Mouse (Mus musculus) stomach, embryonic 14.5 days (tissue): ENCODE data around the gene Usp54. TPM values are rescaled to one million over a fixed set of nuclear protein-coding genes. Genes with fewer than 3 reads are reported as not detected.

Experiments
- ATAC-seq: fragments of 200-750 bp; cut with Nextera tagmentation; 2 replicates; pipeline ENCODE4 v1.8.0; 2017; ENCODE audit warnings: low read depth, moderate TSS enrichment; ENCODE audit not compliant: insufficient number of reproducible peaks, insufficient read depth, low FRiP score
- H3K27ac ChIP-seq: fragments of 300-500 bp; sonication (generic); 2 replicates; pipeline ENCODE4 v1.5.1; 2014; ENCODE audit warnings: mild to moderate bottlenecking, low read length, moderate library complexity, mixed read lengths
- H3K27me3 ChIP-seq: fragments of 300-500 bp; sonication (generic); 2 replicates; pipeline ENCODE4 v1.6.1; 2014; ENCODE audit warnings: low read length, control low read depth, mixed read lengths; ENCODE audit not compliant: control insufficient read depth, insufficient read depth
- H3K36me3 ChIP-seq: fragments of 300-500 bp; sonication (generic); 2 replicates; pipeline ENCODE4 v1.6.1; 2014; ENCODE audit warnings: mild to moderate bottlenecking, control low read depth, low read length, moderate library complexity, mixed read lengths; ENCODE audit not compliant: control insufficient read depth, insufficient read depth
- H3K4me1 ChIP-seq: fragments of 300-500 bp; sonication (generic); 2 replicates; pipeline ENCODE4 v1.6.1; 2014; ENCODE audit warnings: low read length, control low read depth, mixed read lengths; ENCODE audit not compliant: control insufficient read depth, insufficient read depth
- H3K4me2 ChIP-seq: fragments of 300-500 bp; sonication (generic); replicated peaks from 2 replicates; pipeline ENCODE4 v1.6.1; 2014; ENCODE audit warnings: low read depth, low read length, control low read depth
- H3K4me3 ChIP-seq: fragments of 300-500 bp; sonication (generic); 2 replicates; pipeline ENCODE4 v1.5.1; 2014; ENCODE audit warnings: low read depth, low read length, control low read depth
- H3K9ac ChIP-seq: fragments of 300-500 bp; sonication (generic); replicated peaks from 2 replicates; pipeline ENCODE4 v1.6.1; 2014; ENCODE audit warnings: low read depth, mild to moderate bottlenecking, control low read depth, low read length, moderate library complexity, mixed read lengths
- H3K9me3 ChIP-seq: fragments of 300-500 bp; sonication (generic); 2 replicates; pipeline ENCODE4 v1.6.1; 2016; ENCODE audit warnings: low read depth, low read length, control low read depth; ENCODE audit not compliant: control insufficient read depth
- WGBS: fragments of 180-500 bp; shearing (Covaris S2); extraction: QIAGEN DNeasy Blood & Tissue Kit; methylation state at CpG from one replicate; pipeline ENCODE4 v1.1.7; 2014; 5-methylcytosine and 5-hydroxymethylcytosine counted together
- polyA plus RNA-seq: library from polyadenylated mRNA; unstranded; fragments of >200 nt; fragmentation: Nextera tagmentation; extraction: Ambion mirVana; gene quantifications from 2 replicates; pipeline ENCODE4 v1.2.1, GENCODE M21; 2014

Gene Usp54
- polyA plus RNA-seq, 1 experiment from 2014 or later, result 8.4 TPM

DNA sequence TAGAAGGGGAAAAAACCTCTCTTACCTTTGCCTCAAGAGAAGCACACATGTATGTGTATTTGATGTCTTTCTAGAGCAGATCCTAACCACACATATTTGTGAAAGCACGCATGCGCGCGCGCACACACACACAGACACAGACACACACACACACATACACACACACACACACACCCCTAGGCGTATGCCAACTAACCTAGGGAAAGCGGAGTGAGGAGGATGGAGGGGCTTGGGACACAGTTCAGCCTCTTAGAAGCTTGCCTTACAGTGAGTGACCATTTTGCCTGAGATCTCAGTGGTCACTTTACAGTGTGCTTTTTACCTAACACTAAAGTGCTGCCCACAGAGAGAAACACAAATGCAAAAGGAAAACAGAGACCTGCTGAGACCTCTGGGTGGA, 18.8 kb upstream of the Usp54 start:
- Histone ChIP-seq H3K4me3 (no peak overlapping the region), H3K4me1 (0 out of 2 replicates have a peak, but pooled peaks cover 8% of the 10 kb centered on the region), H3K27ac (no peak overlapping the region), H3K4me2 (no peak overlapping the region), H3K9ac (no peak overlapping the region), H3K36me3 (no peaks in the 10 kb centered on the region), H3K27me3 (no peaks in the 10 kb centered on the region), H3K9me3 (no peaks in the 10 kb centered on the region)
- 99% methylated on average over 7 of the region's 7 CpGs for WGBS
- ATAC-seq, result no peak

GRCm38 (mm10) chr14:20658902-20659301, 18.0 kb upstream of the Usp54 start:
- H3K36me3 ChIP-seq, result no peaks in the 10 kb centered on the region

DNA sequence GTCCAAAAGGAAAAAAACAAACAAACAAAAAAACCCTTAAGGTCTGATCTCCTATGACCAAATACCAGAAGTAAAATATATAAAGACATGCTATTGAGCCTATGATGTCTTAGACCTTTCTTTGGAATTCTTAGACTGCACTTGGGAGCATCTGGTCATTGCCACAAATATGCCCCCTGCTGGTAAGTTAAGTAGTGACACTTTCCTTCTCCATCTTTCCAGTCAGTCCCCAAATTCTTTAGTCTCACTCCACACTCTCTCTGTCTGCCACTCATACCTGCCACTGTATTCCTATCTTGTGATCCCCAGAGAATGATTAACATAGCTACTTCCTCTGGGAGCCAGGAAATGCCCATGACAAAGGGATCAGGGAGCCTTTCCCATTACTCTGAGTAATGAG, 17.5 kb upstream of the Usp54 start:
- no peak overlapping the region for H3K4me3 ChIP-seq
- H3K4me2 ChIP-seq, result no peak overlapping the region
- no peaks in the 10 kb centered on the region for H3K27me3 ChIP-seq
- H3K27ac ChIP-seq, result no peak overlapping the region
- no peaks in the 10 kb centered on the region for H3K36me3 ChIP-seq
- H3K9me3 ChIP-seq, result no peaks in the 10 kb centered on the region
- ATAC-seq, result no peak
- no peak overlapping the region for H3K9ac ChIP-seq
- H3K4me1 ChIP-seq, result 0 out of 2 replicates have a peak, but pooled peaks cover 8% of the 10 kb centered on the region

More at GRCm38 (mm10) chr14:20658902-20659301, 18.0 kb upstream of the Usp54 start:
- Histone ChIP-seq H3K4me2 (no peak overlapping the region), H3K27ac (no peak overlapping the region), H3K4me3 (no peak overlapping the region), H3K9ac (no peak overlapping the region), H3K27me3 (no peaks in the 10 kb centered on the region), H3K4me1 (0 out of 2 replicates have a peak, but pooled peaks cover 8% of the 10 kb centered on the region), H3K9me3 (no peaks in the 10 kb centered on the region)
- ATAC-seq, result no peak
- WGBS, result 89% methylated on average over 6 of the region's 6 CpGs

DNA sequence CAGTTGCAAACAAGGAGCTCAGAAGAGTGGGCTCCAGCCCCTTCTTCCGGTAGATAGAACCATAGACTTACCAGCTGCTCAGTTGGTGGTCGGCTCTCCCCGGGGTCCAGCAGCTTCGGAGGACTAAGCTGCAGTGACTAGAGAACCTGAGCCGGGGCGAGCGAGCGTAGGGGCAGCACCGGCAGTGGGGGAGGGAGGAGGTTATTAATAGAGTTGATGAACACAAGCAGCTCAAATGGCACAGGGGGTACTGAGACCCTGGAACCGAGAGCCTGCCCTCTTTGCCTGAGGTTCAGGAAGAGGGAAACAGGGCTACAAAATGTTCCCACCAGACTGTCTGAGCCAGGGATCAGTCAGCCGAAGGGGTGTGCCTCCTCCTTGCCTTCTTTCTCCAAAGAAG, 15.5 kb upstream of the Usp54 start, which contains the start of gene Myoz1:
TSS of gene Myoz1 (minus strand) at position 180 of the 400 bp plus-strand sequence.
- WGBS, result 50% methylated on average over 11 of the region's 11 CpGs
- Histone ChIP-seq H3K4me3 (no peak within 1 kb of the TSS), H3K4me1 (0 out of 2 replicates have a peak, but pooled peaks cover under 1% of the 10 kb centered on the region), H3K27ac (no peak within 1 kb of the TSS), H3K4me2 (no peak within 1 kb of the TSS), H3K27me3 (no peaks in the 10 kb centered on the region), H3K36me3 (no peaks in the 10 kb centered on the region), H3K9me3 (no peaks in the 10 kb centered on the region), H3K9ac (no peak within 1 kb of the TSS)
- ATAC-seq, result no peak

GRCm38 (mm10) chr14:20655731-20656130, 14.9 kb upstream of the Usp54 start:
- H3K9ac ChIP-seq, result no peak overlapping the region
- H3K36me3 ChIP-seq, result no peaks in the 10 kb centered on the region
- no peak for ATAC-seq
- no peak overlapping the region for H3K27ac ChIP-seq
- no peak overlapping the region for H3K4me3 ChIP-seq
- 66% methylated on average over 9 of the region's 9 CpGs for WGBS
- H3K4me1 ChIP-seq, result no peaks in the 10 kb centered on the region
- no peak overlapping the region for H3K4me2 ChIP-seq
- H3K9me3 ChIP-seq, result no peaks in the 10 kb centered on the region
- no peaks in the 10 kb centered on the region for H3K27me3 ChIP-seq

DNA sequence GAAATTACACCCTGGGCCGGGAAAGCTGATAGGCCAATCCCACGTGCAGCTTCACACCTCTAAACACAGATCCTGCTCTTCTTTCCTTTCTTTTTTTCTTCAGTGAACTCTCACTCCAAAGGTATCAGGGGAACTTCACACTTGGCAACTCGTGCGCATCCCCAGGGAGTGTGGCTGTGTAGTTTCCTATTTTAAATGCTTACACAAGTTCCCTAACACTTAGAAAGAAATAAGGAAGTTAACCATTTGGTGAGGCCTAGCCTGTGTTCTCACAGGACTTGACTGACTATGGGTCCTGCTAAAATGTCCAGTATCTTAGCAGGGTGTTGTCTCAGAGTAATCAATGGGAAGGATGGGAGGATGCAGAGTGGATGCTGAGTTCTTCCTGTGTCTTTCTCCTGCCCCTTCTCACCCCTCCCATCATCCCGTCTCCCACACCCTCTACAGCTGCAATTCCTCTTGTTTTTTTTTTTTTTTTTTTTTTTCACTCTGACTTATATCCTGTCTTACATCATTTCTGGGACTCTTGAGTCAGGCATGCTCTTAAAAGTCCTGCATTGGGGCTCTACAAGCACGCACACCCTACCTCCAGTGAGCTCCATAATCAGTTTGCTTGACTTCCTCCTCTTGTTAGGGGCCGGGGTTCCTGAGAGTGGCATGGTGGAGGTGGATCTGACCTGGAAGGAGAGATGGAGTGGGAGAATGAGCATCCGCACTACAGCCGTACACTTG, 14.0 kb upstream of the Usp54 start:
- 61% methylated on average over 9 of the region's 9 CpGs for WGBS
- H3K9me3 ChIP-seq, result no peaks in the 10 kb centered on the region
- H3K27me3 ChIP-seq, result no peaks in the 10 kb centered on the region
- no peak overlapping the region for H3K9ac ChIP-seq
- no peaks in the 10 kb centered on the region for H3K4me1 ChIP-seq
- H3K36me3 ChIP-seq, result no peaks in the 10 kb centered on the region
- no peak overlapping the region for H3K4me2 ChIP-seq
- no peak overlapping the region for H3K4me3 ChIP-seq
- no peak overlapping the region for H3K27ac ChIP-seq
- ATAC-seq, result no peak

GRCm38 (mm10) chr14:20651722-20652256, 10.9 kb upstream of the Usp54 start:
- no peak overlapping the region for H3K9ac ChIP-seq

DNA sequence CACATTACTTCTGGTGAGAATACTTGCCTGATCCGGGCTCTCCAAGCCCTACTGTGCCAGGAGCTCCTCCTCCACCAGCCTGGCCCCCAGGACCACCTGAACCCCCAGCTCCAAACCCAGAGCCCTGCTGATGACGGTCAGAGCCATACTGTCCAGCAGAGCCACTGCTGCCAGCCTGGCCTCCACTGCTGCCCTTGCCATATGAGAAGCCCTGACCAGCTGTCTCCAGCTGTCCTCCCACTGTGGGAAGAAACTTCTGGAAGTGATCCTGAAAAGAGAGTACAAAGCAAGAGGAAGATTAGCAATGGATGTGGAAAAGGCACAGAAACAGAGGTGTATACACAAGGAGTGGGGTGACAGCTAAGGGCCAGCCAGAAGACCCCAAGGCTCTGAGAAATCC, 10.1 kb upstream of the Usp54 start:
- Histone ChIP-seq H3K4me1 (no peaks in the 10 kb centered on the region), H3K4me3 (no peak overlapping the region), H3K27ac (no peak overlapping the region), H3K9me3 (no peaks in the 10 kb centered on the region), H3K27me3 (no peaks in the 10 kb centered on the region), H3K36me3 (no peaks in the 10 kb centered on the region), H3K4me2 (no peak overlapping the region), H3K9ac (no peak overlapping the region)
- 67% methylated on average over 2 of the region's 2 CpGs for WGBS
- ATAC-seq, result no peak

More at GRCm38 (mm10) chr14:20651722-20652256, 10.9 kb upstream of the Usp54 start:
- Histone ChIP-seq H3K4me2 (no peak overlapping the region), H3K4me3 (no peak overlapping the region), H3K27me3 (no peaks in the 10 kb centered on the region), H3K4me1 (no peaks in the 10 kb centered on the region), H3K9me3 (no peaks in the 10 kb centered on the region), H3K27ac (no peak overlapping the region), H3K36me3 (no peaks in the 10 kb centered on the region)
- WGBS, result 64% methylated on average over 4 of the region's 4 CpGs
- no peak for ATAC-seq
